ENCODE assay signal across 8 mouse cellular contexts in genomic region chr7:131559986-131560696, GRCm38 (mm10). TPM values are rescaled to one million over a fixed set of nuclear protein-coding genes. Genes with fewer than 3 reads are reported as not detected.
DNase-seq lines count a peak whose midpoint lies in the region; ATAC-seq lines count a peak whose summit lies in the region.

Bub3 (plus strand) TSS chr7:131560222.

- peaks cover 43% of the 10 kb centered on the region for H3K27me3 ChIP-seq in heart, embryonic 10.5 days (ENCODE audit: insufficient read depth, poor library complexity, severe bottlenecking)
- H3K27me3 ChIP-seq in kidney, embryonic 15.5 days = peaks cover 45% of the 10 kb centered on the region

- H3K4me3 ChIP-seq in heart, embryonic 10.5 days = peak within 1 kb of the TSS; percentile 90
- peak within 1 kb of the TSS; percentile 87 for H3K4me3 ChIP-seq in kidney, embryonic 15.5 days (replicated peaks)

- peak within 1 kb of the TSS; percentile 89 for H3K9ac ChIP-seq in kidney, embryonic 15.5 days

- peak within 1 kb of the TSS; percentile 98 for H3K27ac ChIP-seq in heart, embryonic 10.5 days
- peak within 1 kb of the TSS; percentile 93 for H3K27ac ChIP-seq in kidney, embryonic 15.5 days

- DNase-seq in B cell, adult 2 months = peak; percentile 88 to 91
- peak; percentile 99 for DNase-seq in brain, adult 2 months (ENCODE audit: low read depth, low spot score)
- peak; percentile 97 for DNase-seq in heart, embryonic 10.5 days (ENCODE audit: low spot score)
- peak; percentile 91 for DNase-seq in liver
- DNase-seq in spleen, postnatal 4 days (ENCODE audit: low spot score in 2 of 2) = peak; percentile 87 to 90

- H3K4me2 ChIP-seq in kidney, embryonic 15.5 days = peak within 1 kb of the TSS; percentile 61

- peaks cover 20% of the 10 kb centered on the region for H3K4me1 ChIP-seq in heart, embryonic 10.5 days
- peaks cover 33% of the 10 kb centered on the region for H3K4me1 ChIP-seq in kidney, embryonic 15.5 days

- WGBS in heart, embryonic 10.5 days = under 1% methylated on average over 47 of the region's 51 CpGs
- under 1% methylated on average over 47 of the region's 51 CpGs for WGBS in kidney, embryonic 15.5 days

- peak; percentile 95 for ATAC-seq in erythroblast, adult 5-6 weeks (replicated peaks; ENCODE audit: low FRiP score, poor library complexity, severe bottlenecking)
- peak; percentile 96 for ATAC-seq in kidney, embryonic 15.5 days (replicated peaks; ENCODE audit: low FRiP score)
- ATAC-seq in monocyte, adult 5-6 weeks (replicated peaks; ENCODE audit: insufficient number of reproducible peaks, low FRiP score, low TSS enrichment, poor library complexity, severe bottlenecking) = peak; percentile 95

- H3K36me3 ChIP-seq in heart, embryonic 10.5 days = peaks cover 30% of the 10 kb centered on the region
- peaks cover 34% of the 10 kb centered on the region for H3K36me3 ChIP-seq in kidney, embryonic 15.5 days

- H3K9me3 ChIP-seq in heart, embryonic 10.5 days = no peaks in the 10 kb centered on the region
- H3K9me3 ChIP-seq in kidney, embryonic 15.5 days (replicated peaks) = no peaks in the 10 kb centered on the region

RNA-seq across cellular contexts. Expression of gene Bub3, which starts in this region (rescaled TPM):
- total RNA-seq in erythroblast, adult 5-6 weeks (2015; ENCODE audit: low replicate concordance) = 44.7 and 58.2 TPM in 2 replicates
- 30.2 and 31.6 TPM in 2 replicates for total RNA-seq in erythroblast, adult 5-6 weeks (2017; ENCODE audit: low replicate concordance)
- 182 and 235 TPM in 2 replicates for polyA plus RNA-seq in heart, embryonic 10.5 days (2016; fragmentation: Nextera tagmentation; extraction: Ambion mirVana)
- polyA plus RNA-seq in kidney, embryonic 15.5 days (2015; fragmentation: Nextera tagmentation; extraction: Ambion mirVana) = 222 and 231 TPM in 2 replicates
- total RNA-seq in monocyte, adult 5-6 weeks (2017) = 54.8 to 73.5 TPM (median 65.2 TPM) in 3 replicates

Comparison
In these comparisons a context has a peak if more than half of its experiments do, and no peak if none do; other contexts are left out.
1. Peak in every context shown above with its lines: DNase-seq, ATAC-seq, H3K4me3 ChIP-seq and H3K27ac ChIP-seq.